Mouse (Mus musculus) heart, postnatal 25 days (tissue): ENCODE measurements around the gene Phf19. TPM values are rescaled to one million over a fixed set of nuclear protein-coding genes. Genes with fewer than 3 reads are reported as not detected.

ENCODE experiments used
- DNase-seq: peaks from one replicate; pipeline ENCODE4 v3.0.0; 2022; ENCODE audit warnings: low spot score
- intact Hi-C: fragments of 180-260 bp; cut with DNase I; formaldehyde crosslinking; loops from one replicate; pipeline ENCODE4 v1.15.1; 2025
- total RNA-seq, 2 experiments: library from RNA; stranded (reverse); gene quantifications; 2 replicates each; pipeline ENCODE4 v1.2.3; 2021

Phf19 gene
- total RNA-seq, 2 experiments from 2014 or later = 0.70 to 1.1 TPM

GRCm38 (mm10) chr2:34901726-34902125 lies 12.1 kb downstream of the Phf19 start:
- intact Hi-C loops = loop anchor here (2.0 to 5.0 kb wide), 2 partner anchors 29 to 71 kb away; no protein-coding TSS in a partner anchor
- no peak for DNase-seq

GRCm38 (mm10) chr2:34900412-34900811 lies 13.4 kb downstream of the Phf19 start:
- intact Hi-C loops = loop anchor here (5.0 kb wide), 1 partner anchor 72 kb away; no protein-coding TSS in a partner anchor
- DNase-seq = no peak

- no peak for DNase-seq
- intact Hi-C loops = loop anchor here (5.0 kb wide), 2 partner anchors 73 to 117 kb away; no protein-coding TSS in a partner anchor
Observed at GRCm38 (mm10) chr2:34899682-34900081, 14.1 kb downstream of the Phf19 start.

- DNase-seq = no peak
- intact Hi-C loops = loop anchor here (5.0 kb wide), 1 partner anchor 116 kb away; no protein-coding TSS in a partner anchor
Observed at GRCm38 (mm10) chr2:34897820-34898219, 16.0 kb downstream of the Phf19 start.

- intact Hi-C loops = loop anchor here (5.0 kb wide), 1 partner anchor 115 kb away; no protein-coding TSS in a partner anchor
- no peak for DNase-seq
Observed at GRCm38 (mm10) chr2:34896821-34897460, 16.9 kb downstream of the Phf19 start.

- intact Hi-C loops = loop anchor here (5.0 kb wide), 1 partner anchor 113 kb away; no protein-coding TSS in a partner anchor
Observed at GRCm38 (mm10) chr2:34895503-34896113, 18.2 kb downstream of the Phf19 start.

GRCm38 (mm10) chr2:34893950-34894349 lies 19.9 kb downstream of the Phf19 start:
- intact Hi-C loops = no loop called here
- DNase-seq = no peak

More at GRCm38 (mm10) chr2:34895503-34896113, 18.2 kb downstream of the Phf19 start:
- DNase-seq = no peak

- DNase-seq = no peak
- intact Hi-C loops = no loop called here
Observed at GRCm38 (mm10) chr2:34884186-34884585, 29.6 kb downstream of the Phf19 start.

- intact Hi-C loops = no loop called here
- no peak for DNase-seq
Observed at GRCm38 (mm10) chr2:34883190-34883589, 30.6 kb downstream of the Phf19 start.

- intact Hi-C loops = no loop called here
- no peak for DNase-seq
Observed at GRCm38 (mm10) chr2:34882757-34883156, 31.1 kb downstream of the Phf19 start.

GRCm38 (mm10) chr2:34880054-34880453 lies 33.8 kb downstream of the Phf19 start:
- DNase-seq = no peak
- intact Hi-C loops = no loop called here

GRCm38 (mm10) chr2:34874816-34875345 lies 38.9 kb downstream of the Phf19 start, which contains the start of gene Psmd5:
Gene Psmd5 (minus strand): TSS chr2:34874968.
- DNase-seq = no peak
- intact Hi-C loops = no loop called here

- intact Hi-C loops = no loop called here
- no peak for DNase-seq
Observed at GRCm38 (mm10) chr2:34874271-34874670, 39.6 kb downstream of the Phf19 start, which contains the start of gene Cutal. Gene Cutal (plus strand): TSS chr2:34874396.

GRCm38 (mm10) chr2:34870520-34871474 lies 43.0 kb downstream of the Phf19 start:
- intact Hi-C loops = loop anchor here (1.0 kb wide), 1 partner anchor 44 kb away; the partner anchor contains the start of gene Fbxw2

GRCm38 (mm10) chr2:34869680-34870079 lies 44.1 kb downstream of the Phf19 start:
- intact Hi-C loops = no loop called here
- no peak for DNase-seq

More at GRCm38 (mm10) chr2:34870520-34871474, 43.0 kb downstream of the Phf19 start:
- peak; percentile 91 for DNase-seq

GRCm38 (mm10) chr2:34857728-34858127 lies 56.1 kb downstream of the Phf19 start:
- no peak for DNase-seq
- intact Hi-C loops = no loop called here

GRCm38 (mm10) chr2:34855265-34855664 lies 58.6 kb downstream of the Phf19 start:
- DNase-seq = no peak

GRCm38 (mm10) chr2:34847702-34848101 lies 66.1 kb downstream of the Phf19 start:
- intact Hi-C loops = no loop called here
- no peak for DNase-seq

More at GRCm38 (mm10) chr2:34855265-34855664, 58.6 kb downstream of the Phf19 start:
- intact Hi-C loops = no loop called here
